Mouse (Mus musculus): ENCODE measurements around the gene Anks4b.

GRCm38 (mm10) chr7:120181401-120182230, 8.0 kb downstream of the Anks4b start:
- no peak for TF ChIP-seq CTCF (IDR thresholded peaks at IDR 0.05; ENCODE audit: low read depth)
- TF ChIP-seq EP300 (IDR thresholded peaks at IDR 0.05; ENCODE audit: low read depth), result no peak

All from heart, postnatal 0 days (tissue).